Mouse (Mus musculus) heart, embryonic 14.5 days (tissue): Measurements from ENCODE around the gene Creld2. TPM values are rescaled to one million over a fixed set of nuclear protein-coding genes. Genes with fewer than 3 reads are reported as not detected.

ENCODE experiments used
- ATAC-seq: fragments of 200-750 bp; cut with Nextera tagmentation; 2 replicates; pipeline ENCODE4 v1.8.0; 2017; ENCODE audit warnings: low read depth, moderate TSS enrichment; ENCODE audit not compliant: insufficient number of reproducible peaks, insufficient read depth, low FRiP score
- H3K27ac ChIP-seq, 2 experiments: fragments of 200-500 bp in 1 of 2; fragments of 300-500 bp in 1 of 2; sonication (generic) in 1 of 2; replicated peaks in 1 of 2; 2 replicates each; pipeline ENCODE4 v1.5.1; 2012 to 2014; ENCODE audit warnings: low read depth in 2 of 2, low read length in 2 of 2, control low read depth in 1 of 2, mild to moderate bottlenecking in 1 of 2, mixed read lengths in 1 of 2; ENCODE audit not compliant: control insufficient read depth in 1 of 2, insufficient read depth in 1 of 2
- H3K27me3 ChIP-seq: fragments of 300-500 bp; sonication (generic); 2 replicates; pipeline ENCODE4 v1.6.1; 2014; ENCODE audit warnings: mild to moderate bottlenecking, low read length, control low read depth; ENCODE audit not compliant: control insufficient read depth, insufficient read depth
- H3K36me3 ChIP-seq: fragments of 300-500 bp; sonication (generic); 2 replicates; pipeline ENCODE4 v1.6.1; 2014; ENCODE audit warnings: mild to moderate bottlenecking, control low read depth, low read length, mixed read lengths; ENCODE audit not compliant: control insufficient read depth, insufficient read depth
- H3K4me1 ChIP-seq, 2 experiments: fragments of 200-500 bp in 1 of 2; fragments of 300-500 bp in 1 of 2; sonication (generic) in 1 of 2; 2 replicates each; pipeline ENCODE4 v1.6.1; 2012 to 2014; ENCODE audit warnings: low read length in 2 of 2, control low read depth in 1 of 2, mixed read lengths in 1 of 2; ENCODE audit not compliant: control insufficient read depth in 2 of 2, insufficient read depth in 2 of 2
- H3K4me2 ChIP-seq: fragments of 300-500 bp; sonication (generic); 2 replicates; pipeline ENCODE4 v1.6.1; 2014; ENCODE audit warnings: mild to moderate bottlenecking, low read length
- H3K4me3 ChIP-seq, 2 experiments: fragments of 200-500 bp in 1 of 2; fragments of 300-500 bp in 1 of 2; sonication (generic) in 1 of 2; 2 replicates each; pipeline ENCODE4 v1.5.1; 2012 to 2014; ENCODE audit warnings: low read length in 2 of 2, mild to moderate bottlenecking in 2 of 2, control low read depth in 1 of 2, low read depth in 1 of 2, moderate library complexity in 1 of 2; ENCODE audit not compliant: control insufficient read depth in 1 of 2, insufficient read depth in 1 of 2
- H3K9ac ChIP-seq: fragments of 300-500 bp; sonication (generic); 2 replicates; pipeline ENCODE4 v1.6.1; 2014; ENCODE audit warnings: mild to moderate bottlenecking, low read length
- H3K9me3 ChIP-seq: fragments of 300-500 bp; sonication (generic); 2 replicates; pipeline ENCODE4 v1.6.1; 2016; ENCODE audit warnings: low read length, control low read depth; ENCODE audit not compliant: control insufficient read depth
- WGBS: fragments of 180-500 bp; shearing (Covaris S2); extraction: QIAGEN DNeasy Blood & Tissue Kit; methylation state at CpG from one replicate; pipeline ENCODE4 v1.1.7; 2014; 5-methylcytosine and 5-hydroxymethylcytosine counted together
- polyA plus RNA-seq: library from polyadenylated mRNA; unstranded; fragments of >200 nt; fragmentation: Nextera tagmentation; extraction: Ambion mirVana; gene quantifications from 2 replicates; pipeline ENCODE4 v1.2.1, GENCODE M21; 2014

Gene Creld2
- polyA plus RNA-seq, 1 experiment from 2014 or later = 46.3 TPM

- Histone ChIP-seq H3K9ac (no peak overlapping the region), H3K9me3 (no peaks in the 10 kb centered on the region), H3K4me2 (no peak overlapping the region), H3K4me1 (peaks cover 7 to 10% of the 10 kb centered on the region in 2 experiments), H3K27ac (no peak overlapping the region), H3K4me3 (no peak overlapping the region), H3K27me3 (no peaks in the 10 kb centered on the region), H3K36me3 (no peaks in the 10 kb centered on the region)
- WGBS = 34% methylated on average over 10 of the region's 10 CpGs
- peak; percentile 55; the same call in 1 of the 2 replicates for ATAC-seq
Measured at GRCm38 (mm10) chr15:88875625-88876081, 56.2 kb downstream of the Creld2 start.

Other genes starting within 250 kb of the Creld2 start
- not detected in 2 replicates for gene Zdhhc25, start 219.3 kb upstream of the Creld2 start, polyA plus RNA-seq
- 15.3 TPM in 2 replicates for gene Brd1, start 85.4 kb upstream of the Creld2 start, polyA plus RNA-seq
- gene Zbed4, start 68.0 kb upstream of the Creld2 start, polyA plus RNA-seq = 13.4 and 13.5 TPM in 2 replicates
- gene Alg12, start 328 bp upstream of the Creld2 start, polyA plus RNA-seq = 9.9 and 10.9 TPM in 2 replicates
- gene Pim3, start 42.5 kb downstream of the Creld2 start, polyA plus RNA-seq = 42.3 and 47.1 TPM in 2 replicates
- not detected in 2 replicates for gene Ttll8, start 134.8 kb downstream of the Creld2 start, polyA plus RNA-seq
- gene Mlc1, start 159.4 kb downstream of the Creld2 start, polyA plus RNA-seq = not detected in 2 replicates
- 86.2 and 92.8 TPM in 2 replicates for gene Mov10l1, start 163.3 kb downstream of the Creld2 start, polyA plus RNA-seq
- 2.3 and 2.6 TPM in 2 replicates for gene Panx2, start 240.1 kb downstream of the Creld2 start, polyA plus RNA-seq